Mouse (Mus musculus): ENCODE results near the gene Pom121l2.

DNA sequence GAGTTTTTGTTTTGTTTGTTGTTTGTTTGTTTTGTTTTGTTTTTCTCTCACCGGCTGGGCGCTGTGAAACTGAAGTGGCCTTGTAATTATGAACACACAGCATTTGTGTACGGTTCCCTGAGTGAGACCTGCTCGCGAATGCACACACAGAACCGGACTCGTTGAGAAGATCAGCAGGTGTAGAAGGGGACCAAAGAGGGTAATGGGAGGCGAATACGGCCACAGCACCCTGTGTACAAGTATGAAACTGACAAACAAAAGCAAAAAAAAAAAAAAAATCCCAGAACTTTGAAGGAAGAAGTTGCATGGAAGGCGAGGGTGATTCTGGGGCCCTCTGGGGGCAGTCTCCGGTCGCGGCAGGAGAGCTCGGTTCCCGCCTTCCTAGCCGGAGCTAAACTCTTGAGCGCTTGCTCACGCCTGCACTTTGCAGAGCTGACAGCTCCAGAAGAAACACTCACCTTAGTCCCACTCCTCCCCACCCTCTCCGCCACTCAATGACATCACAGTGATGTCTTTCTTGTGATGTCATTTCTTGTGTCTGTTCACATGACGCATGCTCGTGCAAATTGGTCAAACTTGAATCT lies 14.4 kb downstream of the Pom121l2 start:
- TF ChIP-seq CTCF (IDR thresholded peaks at IDR 0.05; ENCODE audit: extremely low read depth, insufficient read depth, low read length) (no peak), POLR2A (IDR thresholded peaks at IDR 0.05; ENCODE audit: extremely low read depth, insufficient read depth, low read length) (no peak)
